Mouse (Mus musculus) testis, adult 2 months (tissue): ENCODE data around the gene Nxph1.

ENCODE experiments used
- CTCF ChIP-seq: fragments of 200-500 bp; IDR thresholded peaks from 2 replicates; pipeline ENCODE4 v1.5.1; 2012; ENCODE audit warnings: low read depth, mild to moderate bottlenecking, inconsistent platforms, low read length, moderate library complexity; ENCODE audit not compliant: control insufficient read depth, insufficient read depth, insufficient replicate concordance
- POLR2A ChIP-seq: fragments of 200-500 bp; IDR thresholded peaks from 2 replicates; pipeline ENCODE4 v1.6.1; 2012; ENCODE audit warnings: low read depth, mild to moderate bottlenecking, inconsistent platforms, low read length, moderate library complexity; ENCODE audit not compliant: control insufficient read depth

GRCm38 (mm10) chr6:8970576-8970975 is 22.3 kb downstream of the Nxph1 start:
- no peak for TF ChIP-seq CTCF
- no peak for TF ChIP-seq POLR2A
